Mouse (Mus musculus): ENCODE data around the gene Fstl1. TPM values are rescaled to one million over a fixed set of nuclear protein-coding genes. Genes with fewer than 3 reads are reported as not detected.

Fstl1 gene
- total and polyA plus RNA-seq, 3 experiments = 0.34 to 0.87 (median 0.59) TPM

DNA sequence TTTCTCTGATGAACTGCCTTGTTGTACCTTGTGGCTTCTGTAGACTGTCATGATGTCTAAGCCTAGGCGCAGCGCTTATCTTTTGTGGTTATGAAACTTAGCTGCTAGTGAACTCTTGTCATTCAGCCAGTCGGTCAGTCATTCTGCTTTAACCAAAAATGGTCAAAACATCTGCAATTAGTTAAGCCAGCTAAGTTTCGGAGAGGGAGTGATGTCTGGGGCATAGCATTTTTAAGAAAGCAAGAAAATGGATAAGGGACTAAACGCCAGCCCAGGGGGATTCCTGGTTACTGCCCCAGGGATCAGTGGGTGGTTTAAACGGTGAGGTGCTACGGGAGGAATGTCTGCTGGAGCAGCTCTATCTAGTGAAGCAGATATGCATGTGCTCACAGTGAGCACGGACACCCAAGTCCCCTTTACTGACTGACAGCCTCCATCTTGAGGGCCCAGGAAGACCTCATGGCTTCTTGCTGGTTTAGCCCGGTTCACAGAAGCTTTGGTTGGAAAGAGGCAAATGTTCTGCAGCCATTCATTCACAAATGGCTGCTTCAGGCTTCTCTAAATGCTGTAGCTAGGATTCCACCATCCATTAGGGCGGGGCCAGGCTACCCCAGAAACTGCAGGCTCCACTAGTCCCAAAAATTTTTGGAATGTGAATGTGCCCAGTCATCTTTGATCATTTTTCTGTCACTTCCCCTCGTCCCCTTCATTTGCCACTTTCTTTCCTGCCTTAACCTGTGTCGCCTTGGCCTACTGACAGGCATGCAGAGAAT is 13.5 kb downstream of the Fstl1 start:
- H3K4me2 ChIP-seq (ENCODE audit: insufficient read depth, low read depth, poor library complexity, severe bottlenecking) = no peak overlapping the region
- TF ChIP-seq TBP (conservative IDR thresholded peaks at IDR 0.05; ENCODE audit: low read depth, low read length) = no peak
- TF ChIP-seq TCF12 (IDR thresholded peaks at IDR 0.05; ENCODE audit: low read depth, low read length) = no peak
- TF ChIP-seq PAX5 (IDR thresholded peaks at IDR 0.05; ENCODE audit: low read length) = no peak
- TF ChIP-seq ELF1 (IDR thresholded peaks at IDR 0.05; ENCODE audit: low read depth, low read length) = no peak
- TF ChIP-seq JUND (conservative IDR thresholded peaks at IDR 0.05; ENCODE audit: low read depth, low read length) = no peak
- TF ChIP-seq RCOR1 (conservative IDR thresholded peaks at IDR 0.05; ENCODE audit: low read depth, low read length) = no peak
- H3K79me2 ChIP-seq (replicated peaks; ENCODE audit: control insufficient read depth, extremely low read depth, insufficient read depth, poor library complexity, severe bottlenecking) = no peaks in the 10 kb centered on the region
- H3K4me1 ChIP-seq (ENCODE audit: control insufficient read depth in 1 of 2, insufficient read depth in 2 of 2) = peaks cover 0 to 4% of the 10 kb centered on the region in 2 experiments; a peak in 1 of 4 replicates
- dilution Hi-C loops (cut with MboI; ENCODE audit: extremely low pct_ligation_motif_present, extremely low pct_unique_long_range_greater_than_20kb, low sequenced_read_pairs) = no loop called here
- H3K9me3 ChIP-seq (replicated peaks; ENCODE audit: low read length) = no peaks in the 10 kb centered on the region
- H3K36me3 ChIP-seq (replicated peaks in 1 of 2; ENCODE audit: control insufficient read depth in 1 of 2, insufficient read depth in 1 of 2, low read length in 1 of 2) = no peaks in the 10 kb centered on the region
- no peak for DNase-seq (ENCODE audit: extremely low read depth)
- H3K27me3 ChIP-seq (replicated peaks) = peaks cover 2% of the 10 kb centered on the region
- no peak overlapping the region for H3K4me3 ChIP-seq (replicated peaks in 1 of 3; ENCODE audit: low read depth in 2 of 3, low read length in 2 of 3, poor library complexity in 1 of 3)
- in situ Hi-C loops (cut with MboI; ENCODE audit: low pct_ligation_motif_present, low pct_unique_long_range_greater_than_20kb, low sequenced_read_pairs) = no loop called here
- H3K27ac ChIP-seq (ENCODE audit: insufficient read depth, low read depth) = no peak overlapping the region
- no peak overlapping the region for H3K9ac ChIP-seq (ENCODE audit: insufficient read depth, low read depth)

GRCm38 (mm10) chr16:37790781-37791175 is 14.1 kb downstream of the Fstl1 start:
- H3K4me3 ChIP-seq (replicated peaks in 1 of 3; ENCODE audit: low read depth in 2 of 3, low read length in 2 of 3, poor library complexity in 1 of 3) = no peak overlapping the region
- dilution Hi-C loops (cut with MboI; ENCODE audit: extremely low pct_ligation_motif_present, extremely low pct_unique_long_range_greater_than_20kb, low sequenced_read_pairs) = no loop called here
- no peak overlapping the region for H3K9ac ChIP-seq (ENCODE audit: insufficient read depth, low read depth)
- H3K27ac ChIP-seq (ENCODE audit: insufficient read depth, low read depth) = no peak overlapping the region
- in situ Hi-C loops (cut with MboI; ENCODE audit: low pct_ligation_motif_present, low pct_unique_long_range_greater_than_20kb, low sequenced_read_pairs) = no loop called here
- H3K27me3 ChIP-seq (replicated peaks) = peaks cover 2% of the 10 kb centered on the region
- DNase-seq (ENCODE audit: extremely low read depth) = no peak
- no peaks in the 10 kb centered on the region for H3K9me3 ChIP-seq (replicated peaks; ENCODE audit: low read length)
- TF ChIP-seq NELFE (IDR thresholded peaks at IDR 0.05; ENCODE audit: low read depth, low read length) = no peak
- TF ChIP-seq ZNF384 (IDR thresholded peaks at IDR 0.05; ENCODE audit: low read depth, low read length) = no peak
- no peak for TF ChIP-seq TBP (conservative IDR thresholded peaks at IDR 0.05; ENCODE audit: low read depth, low read length)
- TF ChIP-seq ZKSCAN1 (IDR thresholded peaks at IDR 0.05; ENCODE audit: borderline replicate concordance, low read depth, low read length) = no peak
- no peak for TF ChIP-seq ETS1 (conservative IDR thresholded peaks at IDR 0.05; ENCODE audit: low read depth, low read length)
- TF ChIP-seq POLR2A (IDR thresholded peaks at IDR 0.05; ENCODE audit: low read depth, low read length) = no peak
- TF ChIP-seq BHLHE40 (IDR thresholded peaks at IDR 0.05; ENCODE audit: low read depth, low read length) = no peak
- TF ChIP-seq CHD2 (IDR thresholded peaks at IDR 0.05; ENCODE audit: low read length) = no peak
- TF ChIP-seq RCOR1 (conservative IDR thresholded peaks at IDR 0.05; ENCODE audit: low read depth, low read length) = no peak
- TF ChIP-seq MAZ (IDR thresholded peaks at IDR 0.05; ENCODE audit: low read depth, low read length) = no peak
- TF ChIP-seq PAX5 (IDR thresholded peaks at IDR 0.05; ENCODE audit: low read length) = no peak
- TF ChIP-seq KAT2A (IDR thresholded peaks at IDR 0.05; ENCODE audit: insufficient replicate concordance, low read length) = no peak
- TF ChIP-seq MEF2A (IDR thresholded peaks at IDR 0.05; ENCODE audit: borderline replicate concordance, low read depth, low read length) = no peak
- peaks cover 2% of the 10 kb centered on the region in 2 experiments; a peak in 3 of 4 replicates for H3K4me1 ChIP-seq (ENCODE audit: control insufficient read depth in 1 of 2, insufficient read depth in 2 of 2)
- H3K79me2 ChIP-seq (replicated peaks; ENCODE audit: control insufficient read depth, extremely low read depth, insufficient read depth, poor library complexity, severe bottlenecking) = no peaks in the 10 kb centered on the region
- no peaks in the 10 kb centered on the region for H3K36me3 ChIP-seq (replicated peaks in 1 of 2; ENCODE audit: control insufficient read depth in 1 of 2, insufficient read depth in 1 of 2, low read length in 1 of 2)
- no peak overlapping the region for H3K4me2 ChIP-seq (ENCODE audit: insufficient read depth, low read depth, poor library complexity, severe bottlenecking)
